Mouse (Mus musculus): ENCODE data around the gene 6720489N17Rik. TPM values are rescaled to one million over a fixed set of nuclear protein-coding genes. Genes with fewer than 3 reads are reported as not detected.
A peak's percentile ranks its signal among the peaks of the same experiment; 100 is the strongest.
"Not testable (repeated sequence)": the region's sequence is repeated elsewhere in the genome, so short reads cannot be mapped to it uniquely, and the experiment has no call there.

The 6720489N17Rik gene
- total RNA-seq (2021): 1.6 and 2.1 TPM in 2 replicates
- long read RNA-seq, experiment 1, partial matches to known transcripts: 0 of 4 reads
- long read RNA-seq, experiment 1, other reads (novel, unspliced or antisense): 1 of 4 reads
- long read RNA-seq, experiment 2, partial matches to known transcripts: 0 of 2 reads
- long read RNA-seq, experiment 2, other reads (novel, unspliced or antisense): 1 of 2 reads

DNA sequence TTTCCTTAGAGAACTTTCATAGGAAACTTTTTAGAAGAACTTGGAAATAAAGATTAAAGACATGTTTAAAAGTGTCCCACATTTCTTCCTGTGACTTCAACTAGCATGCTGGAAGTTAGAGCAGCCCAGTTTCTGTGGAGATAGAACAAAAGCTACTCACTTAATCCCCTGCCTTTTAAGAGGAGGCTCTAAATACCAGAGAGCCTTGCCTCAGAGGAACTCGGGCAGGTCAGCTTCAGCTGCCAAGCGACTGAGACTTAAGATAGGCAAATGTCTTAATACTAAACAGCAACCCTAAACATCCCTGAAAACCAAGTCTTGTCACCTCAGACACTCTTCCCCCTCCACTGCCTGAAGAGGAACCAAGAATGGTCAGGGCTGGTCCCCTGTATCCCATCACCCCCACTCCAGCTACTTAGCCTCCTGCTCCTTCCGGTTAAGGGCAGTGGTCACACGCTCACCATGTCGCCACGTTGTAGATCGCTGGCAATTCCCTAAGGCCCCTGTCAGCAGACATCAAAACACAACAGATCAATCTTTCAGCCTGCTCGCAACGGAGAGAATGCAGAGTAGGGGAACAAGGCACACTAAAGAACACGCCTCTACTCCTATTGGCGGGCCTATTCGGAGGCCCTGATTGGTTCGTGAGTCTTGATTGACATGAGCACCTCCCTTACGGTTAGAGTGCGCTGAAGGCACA lies at the start of gene 6720489N17Rik:
TSS of gene 6720489N17Rik (minus strand) at position 606 of the 700 bp plus-strand sequence.
- peak; percentile 86 for DNase-seq

DNA sequence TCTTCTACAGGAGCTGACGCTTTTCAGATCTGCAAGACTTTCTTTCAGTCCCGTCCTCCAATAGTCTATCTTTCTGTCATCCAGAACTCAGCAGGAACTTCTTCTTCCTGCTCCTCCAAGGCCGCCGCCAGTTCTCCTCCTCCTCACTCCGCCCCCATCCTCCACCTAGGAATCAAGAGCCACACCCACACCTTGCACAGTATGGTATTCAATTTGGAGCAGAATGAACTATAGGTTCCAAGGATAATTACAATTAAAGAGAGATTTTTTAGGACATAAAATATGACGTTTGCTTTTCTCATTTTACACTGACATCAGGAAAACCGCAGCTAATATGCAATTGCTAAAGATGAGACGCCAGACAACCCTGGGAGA lies 29.4 kb upstream of the 6720489N17Rik start:
- DNase-seq: no peak

DNA sequence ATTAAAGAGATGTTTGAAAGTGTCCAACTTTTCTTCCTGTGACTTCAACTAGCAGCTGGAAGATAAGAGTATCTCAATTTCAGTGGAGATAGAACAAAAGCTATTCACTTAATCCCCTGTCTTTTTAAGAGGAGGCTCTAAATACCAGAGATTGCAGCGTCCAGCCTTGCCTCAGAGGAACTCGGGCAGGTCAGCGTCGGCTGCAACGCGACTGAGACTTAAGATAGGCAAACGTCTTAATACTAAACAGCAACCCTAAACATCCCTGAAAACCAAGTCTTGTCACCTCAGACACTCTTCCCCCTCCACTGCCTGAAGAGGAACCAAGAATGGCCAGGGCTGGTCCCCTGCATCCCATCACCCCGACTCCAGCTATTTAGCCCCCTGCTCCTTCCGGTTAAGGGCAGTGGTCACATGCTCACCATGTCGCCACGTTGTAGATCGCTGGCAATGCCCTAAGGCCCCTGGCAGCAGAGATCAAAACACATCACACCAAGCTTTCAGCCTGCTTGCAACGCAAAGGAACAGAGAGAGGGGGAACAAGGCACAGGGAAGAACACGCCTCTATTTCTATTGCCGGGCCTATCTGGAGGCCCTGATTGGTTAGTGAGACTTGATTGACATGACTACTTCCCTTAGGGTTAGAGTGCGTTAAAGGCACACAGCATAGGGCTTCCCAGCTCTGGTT lies 28.8 kb upstream of the 6720489N17Rik start:
- peak; percentile 79 for DNase-seq

DNA sequence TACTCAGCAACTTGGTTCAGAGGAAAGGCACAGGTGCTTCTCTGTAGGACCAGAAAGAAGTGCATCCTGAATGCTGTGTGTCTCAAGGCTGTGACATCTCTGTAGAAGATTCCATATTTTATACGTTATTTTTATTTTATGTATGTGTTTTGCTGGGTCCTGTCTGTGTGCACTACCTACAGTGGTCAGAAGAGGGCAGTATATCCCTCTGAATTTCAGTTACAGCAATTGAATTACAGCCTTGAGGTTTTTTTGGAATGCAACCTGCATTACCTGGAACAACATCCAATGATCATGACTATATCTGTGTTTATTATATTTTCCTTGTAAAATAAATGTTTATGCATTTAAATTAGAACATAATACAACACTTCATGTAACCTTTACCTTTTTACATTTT lies 3.1 kb upstream of the 6720489N17Rik start:
- DNase-seq: peak; percentile 32

DNA sequence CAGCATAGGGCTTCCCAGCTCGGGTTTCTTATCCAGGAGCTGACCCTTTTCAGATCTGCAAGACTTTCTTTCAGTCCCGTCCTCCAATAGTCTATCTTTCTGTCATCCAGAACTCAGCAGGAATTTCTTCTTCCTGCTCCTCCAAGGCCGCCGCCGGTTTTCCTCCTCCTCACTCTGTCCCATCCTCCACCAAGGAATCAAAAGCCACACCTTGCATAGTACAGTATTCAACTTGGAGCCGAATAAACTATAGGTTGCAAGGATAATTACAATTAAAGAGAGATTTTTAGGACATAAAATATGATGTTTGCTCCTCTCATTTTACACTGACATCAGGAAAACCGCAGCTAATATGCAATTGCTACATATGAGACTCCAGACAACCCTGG lies 289 bp upstream of the 6720489N17Rik start:
- not testable (repeated sequence) for DNase-seq

DNA sequence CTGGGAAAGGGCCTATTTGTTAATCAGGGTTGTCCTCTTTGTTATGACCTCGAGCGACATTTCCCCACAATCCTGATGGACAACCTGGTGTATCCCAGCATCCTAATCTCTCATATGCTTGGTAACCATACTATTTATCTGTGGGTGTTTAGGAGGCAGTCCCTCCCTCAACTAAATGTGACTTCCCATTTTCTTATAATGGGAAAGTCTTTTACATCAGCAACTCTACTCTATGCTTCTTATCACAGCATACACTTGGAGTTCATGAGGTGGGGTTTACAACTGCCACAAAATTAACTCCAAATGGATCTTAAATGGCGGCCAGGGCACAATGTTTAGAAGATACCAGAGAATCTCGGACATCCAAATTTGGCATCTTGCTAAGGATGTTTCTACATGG lies 6.5 kb downstream of the 6720489N17Rik start:
- not testable (repeated sequence) for DNase-seq

DNA sequence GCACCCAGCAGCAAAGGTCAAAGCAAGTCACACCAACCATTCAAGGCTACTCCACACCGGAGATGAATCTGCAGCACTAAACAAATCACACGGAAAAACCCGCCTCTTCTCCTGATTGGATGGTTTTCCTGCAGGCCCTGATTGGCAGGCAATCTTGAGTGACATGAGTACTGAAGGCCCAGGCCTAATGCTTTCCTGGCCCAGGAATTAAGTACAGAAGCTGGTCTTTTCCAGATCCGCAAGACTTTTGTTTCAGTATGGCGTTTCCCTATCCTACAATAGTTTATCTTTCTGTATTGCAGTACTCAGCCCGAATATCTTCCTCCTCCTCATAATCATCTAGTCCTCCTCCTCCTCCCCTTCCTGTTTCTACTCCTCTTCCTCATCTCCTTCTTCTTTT lies 52.9 kb downstream of the 6720489N17Rik start, which contains the start of gene Zfp934:
TSS of gene Zfp934 (minus strand) at position 101 of the 400 bp plus-strand sequence.
- DNase-seq: not testable (repeated sequence)

DNA sequence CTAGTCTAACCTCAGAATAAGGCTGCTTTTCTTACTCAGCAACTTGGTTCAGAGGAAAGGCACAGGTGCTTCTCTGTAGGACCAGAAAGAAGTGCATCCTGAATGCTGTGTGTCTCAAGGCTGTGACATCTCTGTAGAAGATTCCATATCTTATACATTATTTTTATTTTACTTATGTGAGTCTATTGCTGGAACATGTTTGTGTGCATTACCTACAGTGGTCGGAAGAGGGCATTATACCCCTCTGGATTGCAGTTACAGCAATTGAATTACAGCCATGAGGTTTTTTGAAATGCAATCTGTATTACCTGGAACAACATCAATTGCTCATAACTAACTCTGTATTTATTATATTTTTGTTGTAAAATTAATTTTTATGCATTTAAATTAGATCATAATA lies 62.3 kb downstream of the 6720489N17Rik start:
- DNase-seq: peak; percentile 12

DNA sequence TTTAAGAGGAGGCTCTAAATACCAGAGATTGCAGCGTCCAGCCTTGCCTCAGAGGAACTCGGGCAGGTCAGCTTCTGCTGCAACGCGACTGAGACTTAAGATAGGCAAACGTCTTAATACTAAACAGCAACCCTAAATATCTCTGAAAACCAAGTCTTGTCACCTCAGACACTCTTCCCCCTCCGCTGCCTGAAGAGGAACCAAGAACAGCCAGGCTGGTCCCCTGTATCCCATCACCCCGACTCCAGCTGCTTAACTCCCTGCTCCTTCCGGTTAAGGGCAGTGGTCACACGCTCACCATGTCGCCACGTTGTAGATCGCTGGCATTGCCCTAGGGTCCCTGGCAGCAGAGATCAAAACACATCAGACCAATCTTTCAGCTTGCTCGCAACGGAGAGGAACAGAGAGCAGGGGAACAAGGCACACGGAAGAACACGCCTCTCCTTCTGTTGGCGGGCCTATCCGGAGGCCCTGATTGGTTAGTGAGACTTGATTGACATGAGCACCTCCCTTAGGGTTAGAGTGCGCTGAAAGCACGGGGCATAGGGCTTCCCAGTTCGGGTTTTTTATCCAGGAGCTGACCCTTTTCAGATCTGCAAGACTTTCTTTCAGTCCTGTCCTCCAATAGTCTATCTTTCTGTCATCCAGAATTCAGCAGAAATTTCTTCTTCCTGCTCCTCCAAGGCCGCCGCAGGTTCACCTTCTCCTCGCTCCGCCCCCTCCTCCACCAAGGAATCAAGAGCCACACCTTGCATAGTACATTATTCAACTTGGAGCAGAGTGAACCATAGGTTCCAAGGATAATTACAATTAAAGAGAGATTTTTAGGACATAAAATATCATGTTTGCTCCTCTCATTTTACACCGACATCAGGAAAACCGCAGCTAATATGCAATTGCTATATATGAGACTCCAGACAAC lies 65.5 kb downstream of the 6720489N17Rik start, which contains the start of gene Zfp935:
TSS of gene Zfp935 (minus strand) at position 323 of the 922 bp plus-strand sequence.
- peak; percentile 80 for DNase-seq

Small RNAs within 50 kb of the gene (microRNA-seq; reads per million reads assigned to microRNA genes)
- 0 reads per million in 2 experiments for gene Gm24020

Other genes with a start within 250 kb of the 6720489N17Rik start
- gene Gm3604, start 241.0 kb downstream of the 6720489N17Rik start, total RNA-seq (2021): 1.1 and 1.5 TPM in 2 replicates
- gene Gm49359, start 157.3 kb downstream of the 6720489N17Rik start, total RNA-seq (2021): 11.3 and 12.5 TPM in 2 replicates
- gene Zfp935, start 65.7 kb downstream of the 6720489N17Rik start, total RNA-seq (2021): not detected in 2 replicates
- 6.1 and 7.6 TPM in 2 replicates for gene Zfp934, start 53.0 kb downstream of the 6720489N17Rik start, total RNA-seq (2021)
- 6.9 and 8.0 TPM in 2 replicates for gene Platr25, start 136.5 kb upstream of the 6720489N17Rik start, total RNA-seq (2021)
- gene Gm5141, start 161.6 kb upstream of the 6720489N17Rik start, total RNA-seq (2021): 2.5 and 2.7 TPM in 2 replicates
- gene Fbp2, start 234.2 kb upstream of the 6720489N17Rik start, total RNA-seq (2021): 3.5 and 4.5 TPM in 2 replicates